Mouse (Mus musculus) bone marrow, adult 2 months (tissue): ENCODE measurements around the gene Ehbp1.

Experiments used
- CTCF ChIP-seq: fragments of 200-500 bp; IDR thresholded peaks from 2 replicates; pipeline ENCODE4 v1.5.1; 2011; ENCODE audit warnings: low read length, control low read depth; ENCODE audit not compliant: control insufficient read depth, insufficient read depth
- POLR2A ChIP-seq: fragments of 200-500 bp; IDR thresholded peaks from 2 replicates; pipeline ENCODE4 v1.6.1; 2011; ENCODE audit warnings: low read depth, mild to moderate bottlenecking, control low read depth, low read length, borderline replicate concordance; ENCODE audit not compliant: control insufficient read depth

DNA sequence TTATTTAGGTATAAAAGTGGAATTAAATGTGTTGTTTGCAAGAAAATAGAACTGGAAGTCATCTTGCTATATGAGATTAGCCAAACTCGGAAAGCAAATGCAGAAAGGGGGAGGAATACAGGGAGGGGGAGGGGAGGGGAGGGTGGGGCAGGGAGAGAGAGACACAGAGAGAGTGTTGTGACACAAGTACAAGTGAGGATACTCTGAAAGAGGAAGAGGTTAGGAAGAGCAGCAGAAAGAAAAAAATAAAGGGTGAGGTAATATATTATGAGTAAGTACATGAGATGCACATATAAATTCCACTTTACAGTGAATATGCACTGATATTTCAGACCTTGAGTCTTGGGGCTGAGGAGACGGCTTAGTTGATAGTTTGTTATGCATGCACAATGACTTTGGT is 123.9 kb downstream of the Ehbp1 start:
- TF ChIP-seq POLR2A (no peak), CTCF (no peak)
